Mouse (Mus musculus): ENCODE results near the gene Pou2f1.

GRCm38 (mm10) chr1:165833244-165833643 lies 169.2 kb downstream of the Pou2f1 start:
- TF ChIP-seq CTCF (IDR thresholded peaks at IDR 0.05) (no peak), POLR2A (IDR thresholded peaks at IDR 0.05; ENCODE audit: insufficient read depth, low read depth, low read length) (no peak), EP300 (IDR thresholded peaks at IDR 0.05; ENCODE audit: insufficient read depth, low read depth, low read length) (no peak)
